Mouse (Mus musculus): ENCODE measurements around the gene Pde2a. TPM values are rescaled to one million over a fixed set of nuclear protein-coding genes. Genes with fewer than 3 reads are reported as not detected.

Gene Pde2a
- total RNA-seq, 4 experiments from 2014 or later, result 46.1 to 58.6 (median 52.8) TPM

GRCm38 (mm10) chr7:101453296-101453695 lies 31.8 kb downstream of the Pde2a start:
- DNase-seq (ENCODE audit: low spot score), result no peak

GRCm38 (mm10) chr7:101453725-101454124 lies 32.2 kb downstream of the Pde2a start:
- peak; percentile 78 for DNase-seq (ENCODE audit: low spot score)

- DNase-seq (ENCODE audit: low spot score), result no peak
Measured at GRCm38 (mm10) chr7:101454479-101454878, 33.0 kb downstream of the Pde2a start.

- no peak for DNase-seq (ENCODE audit: low spot score)
Measured at GRCm38 (mm10) chr7:101455141-101455540, 33.6 kb downstream of the Pde2a start.

GRCm38 (mm10) chr7:101456318-101456717 lies 34.8 kb downstream of the Pde2a start:
- DNase-seq (ENCODE audit: low spot score), result no peak

- DNase-seq (ENCODE audit: low spot score), result no peak
Measured at GRCm38 (mm10) chr7:101456789-101457188, 35.3 kb downstream of the Pde2a start.

GRCm38 (mm10) chr7:101457283-101457682 lies 35.8 kb downstream of the Pde2a start:
- no peak for DNase-seq (ENCODE audit: low spot score)

GRCm38 (mm10) chr7:101457801-101458200 lies 36.3 kb downstream of the Pde2a start:
- no peak for DNase-seq (ENCODE audit: low spot score)

GRCm38 (mm10) chr7:101458278-101458781 lies 36.8 kb downstream of the Pde2a start:
- no peak for DNase-seq (ENCODE audit: low spot score)

- no peak for DNase-seq (ENCODE audit: low spot score)
Measured at GRCm38 (mm10) chr7:101459305-101459813, 37.9 kb downstream of the Pde2a start.

GRCm38 (mm10) chr7:101459923-101460607 lies 38.6 kb downstream of the Pde2a start:
- no peak for DNase-seq (ENCODE audit: low spot score)

- peak; percentile 73 for DNase-seq (ENCODE audit: low spot score)
Measured at GRCm38 (mm10) chr7:101460608-101460957, 39.1 kb downstream of the Pde2a start.

- no peak for DNase-seq (ENCODE audit: low spot score)
Measured at GRCm38 (mm10) chr7:101461571-101461970, 40.1 kb downstream of the Pde2a start.

- DNase-seq (ENCODE audit: low spot score), result no peak
Measured at GRCm38 (mm10) chr7:101462327-101463068, 41.0 kb downstream of the Pde2a start.

GRCm38 (mm10) chr7:101463665-101464271 lies 42.3 kb downstream of the Pde2a start:
- DNase-seq (ENCODE audit: low spot score), result no peak

GRCm38 (mm10) chr7:101464927-101465326 lies 43.4 kb downstream of the Pde2a start:
- DNase-seq (ENCODE audit: low spot score), result no peak

- peak; percentile 79 for DNase-seq (ENCODE audit: low spot score)
Measured at GRCm38 (mm10) chr7:101465392-101465791, 43.9 kb downstream of the Pde2a start.

- peak; percentile 65 for DNase-seq (ENCODE audit: low spot score)
Measured at GRCm38 (mm10) chr7:101465850-101466580, 44.5 kb downstream of the Pde2a start.

- no peak for DNase-seq (ENCODE audit: low spot score)
Measured at GRCm38 (mm10) chr7:101466581-101467081, 45.1 kb downstream of the Pde2a start.

- no peak for DNase-seq (ENCODE audit: low spot score)
Measured at GRCm38 (mm10) chr7:101471423-101471822, 49.9 kb downstream of the Pde2a start.

GRCm38 (mm10) chr7:101471968-101472480 lies 50.5 kb downstream of the Pde2a start:
- DNase-seq (ENCODE audit: low spot score), result no peak
